Mouse (Mus musculus) limb, embryonic 10.5 days (tissue): Measurements from ENCODE around the gene Btbd2. TPM values are rescaled to one million over a fixed set of nuclear protein-coding genes. Genes with fewer than 3 reads are reported as not detected.
A peak's percentile ranks its signal among the peaks of the same experiment; 100 is the strongest.
"Not testable (repeated sequence)": the region's sequence is repeated elsewhere in the genome, so short reads cannot be mapped to it uniquely, and the experiment has no call there.

Experiments
- DNase-seq: peaks from one replicate; pipeline ENCODE4 v3.0.0-alpha.2; 2017; ENCODE audit warnings: low spot score
- H3K27ac ChIP-seq: fragments of 300-500 bp; sonication (generic); 2 replicates; pipeline ENCODE4 v1.5.1; 2016; ENCODE audit warnings: mild to moderate bottlenecking
- H3K27me3 ChIP-seq: fragments of 300-500 bp; sonication (generic); 2 replicates; pipeline ENCODE4 v1.6.1; 2016; ENCODE audit warnings: low read depth, mild to moderate bottlenecking; ENCODE audit not compliant: poor library complexity, severe bottlenecking
- H3K36me3 ChIP-seq: fragments of 300-500 bp; sonication (generic); 2 replicates; pipeline ENCODE4 v1.6.1; 2016; ENCODE audit warnings: mild to moderate bottlenecking, moderate library complexity
- H3K4me1 ChIP-seq: fragments of 300-500 bp; sonication (generic); 2 replicates; pipeline ENCODE4 v1.6.1; 2016
- H3K4me3 ChIP-seq: fragments of 300-500 bp; sonication (generic); 2 replicates; pipeline ENCODE4 v1.5.1; 2016; ENCODE audit warnings: mild to moderate bottlenecking, moderate library complexity
- H3K9me3 ChIP-seq: fragments of 300-500 bp; sonication (generic); replicated peaks from 2 replicates; pipeline ENCODE4 v1.6.1; 2016; ENCODE audit warnings: mild to moderate bottlenecking
- WGBS: fragments of 180-500 bp; shearing (Covaris S2); methylation state at CpG from one replicate; pipeline ENCODE4 v1.1.7; 2016; 5-methylcytosine and 5-hydroxymethylcytosine counted together
- polyA plus RNA-seq: library from polyadenylated mRNA; unstranded; fragments of >200 nt; fragmentation: Nextera tagmentation; extraction: Ambion mirVana; gene quantifications from 2 replicates; pipeline ENCODE4 v1.2.1, GENCODE M21; 2016

Btbd2 gene
- polyA plus RNA-seq, 1 experiment from 2014 or later = 98.6 TPM

DNA sequence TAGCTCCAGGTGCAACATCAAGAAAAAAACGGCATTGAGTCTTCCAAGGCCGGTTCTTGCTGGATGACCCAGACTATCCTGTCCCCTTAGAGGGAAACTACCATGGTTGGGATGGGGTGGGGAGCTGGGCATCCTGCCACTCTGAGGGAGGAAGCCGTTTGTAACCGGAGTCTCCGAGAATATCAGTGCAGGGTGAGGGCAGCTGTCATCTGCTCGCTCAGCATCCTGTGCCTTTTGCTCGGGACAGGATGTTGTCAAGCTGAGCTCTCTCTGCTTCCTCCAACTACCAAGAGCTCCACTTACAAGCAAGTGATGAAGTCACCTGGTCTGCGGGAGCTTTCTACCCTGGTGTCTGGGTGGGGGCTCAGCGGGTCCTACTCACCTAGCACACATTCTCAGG is 38.7 kb downstream of the Btbd2 start:
- peaks cover 14% of the 10 kb centered on the region for H3K4me1 ChIP-seq
- H3K9me3 ChIP-seq = no peaks in the 10 kb centered on the region
- H3K36me3 ChIP-seq = peaks cover 33% of the 10 kb centered on the region
- no peak overlapping the region for H3K27ac ChIP-seq
- no peak overlapping the region for H3K4me3 ChIP-seq
- no peak for DNase-seq
- WGBS = 79% methylated on average over 9 of the region's 9 CpGs
- H3K27me3 ChIP-seq = no peaks in the 10 kb centered on the region

DNA sequence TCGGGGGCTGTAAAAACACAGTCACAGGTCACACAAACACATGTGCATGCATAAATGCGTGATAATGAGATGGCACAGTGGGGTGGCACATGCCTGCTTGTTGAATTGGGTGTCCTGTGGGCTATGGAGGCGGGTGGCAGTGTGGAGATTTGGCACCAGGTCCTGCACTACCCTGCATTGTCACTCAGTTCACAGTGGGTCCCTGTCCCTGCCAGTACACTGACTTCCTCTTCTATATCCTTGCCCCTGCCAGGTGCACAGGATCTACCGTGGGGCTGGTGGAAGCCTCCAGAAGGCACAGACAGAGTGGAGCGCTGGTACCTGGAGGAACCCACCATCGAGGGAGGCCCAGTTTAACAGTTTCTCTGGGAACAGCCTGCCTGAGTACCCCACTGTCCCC is 42.5 kb downstream of the Btbd2 start:
- DNase-seq = no peak
- WGBS = 89% methylated on average over 6 of the region's 6 CpGs
- H3K36me3 ChIP-seq = peaks cover 70% of the 10 kb centered on the region
- H3K4me1 ChIP-seq = 0 out of 2 replicates have a peak, but pooled peaks cover 4% of the 10 kb centered on the region
- no peak overlapping the region for H3K27ac ChIP-seq
- no peak overlapping the region for H3K4me3 ChIP-seq
- H3K9me3 ChIP-seq = no peaks in the 10 kb centered on the region
- H3K27me3 ChIP-seq = no peaks in the 10 kb centered on the region

DNA sequence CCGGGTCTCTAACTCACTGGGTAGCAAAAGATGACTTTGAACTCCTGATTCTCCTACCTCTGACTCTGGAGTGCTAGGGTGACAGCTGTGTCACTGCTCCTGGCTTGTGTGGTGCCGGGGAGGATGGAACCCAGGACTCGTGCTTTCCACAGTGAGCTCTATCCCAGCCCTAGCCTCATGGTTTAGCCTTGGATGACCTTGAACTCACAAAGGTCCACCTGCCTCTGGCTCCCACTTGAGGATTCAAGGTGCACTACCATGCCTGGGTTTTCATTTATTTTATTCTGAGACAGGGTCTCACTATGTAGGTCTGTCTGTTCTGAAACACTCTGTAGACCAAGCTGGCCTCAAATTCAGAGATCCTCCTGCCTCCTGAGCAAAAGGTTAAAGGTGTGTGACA is 43.0 kb downstream of the Btbd2 start:
- H3K27me3 ChIP-seq = no peaks in the 10 kb centered on the region
- no peak for DNase-seq
- H3K9me3 ChIP-seq = no peaks in the 10 kb centered on the region
- H3K4me1 ChIP-seq = 0 out of 2 replicates have a peak, but pooled peaks cover 4% of the 10 kb centered on the region
- H3K36me3 ChIP-seq = peaks cover 75% of the 10 kb centered on the region
- WGBS = 87% methylated on average over 3 of the region's 3 CpGs
- H3K27ac ChIP-seq = no peak overlapping the region
- H3K4me3 ChIP-seq = no peak overlapping the region

DNA sequence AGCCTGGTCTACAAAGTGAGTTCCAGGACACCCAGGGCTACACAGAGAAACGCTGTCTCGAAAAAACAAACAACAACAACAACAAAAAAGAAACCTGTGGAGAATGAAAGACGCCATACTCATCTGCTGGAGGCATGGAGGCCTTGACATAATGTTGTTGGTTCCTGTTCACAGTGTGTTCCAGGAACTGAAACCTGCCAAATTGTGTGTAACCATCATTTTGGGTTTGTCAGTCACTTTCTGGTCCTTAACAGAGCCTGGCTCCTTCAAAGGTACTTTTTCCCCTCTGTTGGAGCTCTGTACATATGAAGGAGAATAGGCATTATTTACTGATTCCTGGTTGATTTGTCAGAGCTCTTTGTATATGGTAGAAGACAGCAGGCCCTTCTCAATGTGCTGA is 45.0 kb downstream of the Btbd2 start:
- Histone ChIP-seq H3K27me3 (no peaks in the 10 kb centered on the region), H3K9me3 (no peaks in the 10 kb centered on the region), H3K27ac (no peak overlapping the region), H3K4me3 (no peak overlapping the region), H3K36me3 (peaks cover 94% of the 10 kb centered on the region), H3K4me1 (0 out of 2 replicates have a peak, but pooled peaks cover 4% of the 10 kb centered on the region)
- 90% methylated on average over 3 of the region's 3 CpGs for WGBS
- no peak for DNase-seq

DNA sequence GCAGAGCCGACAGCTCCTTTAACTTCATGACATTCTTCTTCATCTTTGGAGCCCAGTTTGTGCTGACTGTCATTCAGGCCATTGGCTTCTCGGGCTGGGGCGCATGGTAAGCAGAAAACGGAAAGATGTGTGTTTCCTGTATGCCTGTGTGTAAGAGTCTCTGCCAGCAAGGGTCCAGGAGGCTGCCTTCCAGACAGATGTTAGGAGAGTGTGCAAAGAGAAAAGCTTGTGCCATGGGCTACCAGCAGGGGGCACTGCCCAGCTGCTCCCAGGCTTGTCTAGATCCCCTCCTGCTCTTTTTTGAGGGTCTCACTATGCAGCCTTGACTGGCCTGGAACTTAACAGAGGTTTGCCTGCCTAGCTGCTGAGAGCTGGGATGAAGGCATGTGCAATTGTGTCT is 45.8 kb downstream of the Btbd2 start:
- peaks cover 97% of the 10 kb centered on the region for H3K36me3 ChIP-seq

DNA sequence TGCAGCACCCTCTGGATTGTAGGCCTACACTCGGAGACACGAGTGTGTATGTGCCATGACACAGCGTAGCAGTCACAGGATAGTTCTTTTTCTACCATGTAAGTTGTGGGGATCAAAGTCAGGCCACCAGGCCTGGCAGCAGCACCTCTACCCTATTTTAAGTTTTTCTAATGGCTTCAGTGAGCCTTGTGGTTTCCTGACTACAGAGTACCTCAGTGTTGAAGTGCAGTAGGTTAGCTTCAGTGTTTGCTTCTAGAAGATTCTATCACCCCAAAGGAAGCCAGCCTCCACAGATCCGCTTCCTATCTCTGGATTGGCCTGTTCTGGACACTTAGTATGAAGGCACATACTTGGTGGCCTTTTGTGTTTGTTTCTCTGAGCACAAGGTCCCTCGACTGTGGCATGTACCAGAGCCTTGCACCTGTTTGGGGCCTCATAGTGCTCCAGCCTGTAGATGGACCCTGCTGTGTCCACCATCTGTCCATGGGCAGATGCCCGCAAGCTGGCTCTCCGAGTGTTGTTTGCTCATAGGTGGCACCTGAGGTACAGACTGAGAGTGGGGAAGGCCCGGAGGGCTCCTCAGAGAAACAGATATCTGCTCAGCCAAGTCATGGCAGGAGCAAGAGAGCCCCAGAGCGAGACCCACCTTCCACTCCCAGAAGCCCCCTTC is 46.6 kb downstream of the Btbd2 start:
- Histone ChIP-seq H3K4me1 (0 out of 2 replicates have a peak, but pooled peaks cover 4% of the 10 kb centered on the region), H3K27me3 (no peaks in the 10 kb centered on the region), H3K36me3 (peaks cover 94% of the 10 kb centered on the region), H3K27ac (no peak overlapping the region), H3K9me3 (no peaks in the 10 kb centered on the region), H3K4me3 (no peak overlapping the region)
- 94% methylated on average over 9 of the region's 9 CpGs for WGBS
- DNase-seq = no peak

More for the DNA sequence above, 45.8 kb downstream of the Btbd2 start:
- Histone ChIP-seq H3K27ac (no peak overlapping the region), H3K4me3 (0 out of 2 replicates have a peak overlapping the region, but pooled peaks have one; percentile 4), H3K27me3 (no peaks in the 10 kb centered on the region), H3K4me1 (0 out of 2 replicates have a peak, but pooled peaks cover 4% of the 10 kb centered on the region), H3K9me3 (no peaks in the 10 kb centered on the region)
- peak; percentile 75 for DNase-seq
- WGBS = 84% methylated on average over 4 of the region's 4 CpGs

DNA sequence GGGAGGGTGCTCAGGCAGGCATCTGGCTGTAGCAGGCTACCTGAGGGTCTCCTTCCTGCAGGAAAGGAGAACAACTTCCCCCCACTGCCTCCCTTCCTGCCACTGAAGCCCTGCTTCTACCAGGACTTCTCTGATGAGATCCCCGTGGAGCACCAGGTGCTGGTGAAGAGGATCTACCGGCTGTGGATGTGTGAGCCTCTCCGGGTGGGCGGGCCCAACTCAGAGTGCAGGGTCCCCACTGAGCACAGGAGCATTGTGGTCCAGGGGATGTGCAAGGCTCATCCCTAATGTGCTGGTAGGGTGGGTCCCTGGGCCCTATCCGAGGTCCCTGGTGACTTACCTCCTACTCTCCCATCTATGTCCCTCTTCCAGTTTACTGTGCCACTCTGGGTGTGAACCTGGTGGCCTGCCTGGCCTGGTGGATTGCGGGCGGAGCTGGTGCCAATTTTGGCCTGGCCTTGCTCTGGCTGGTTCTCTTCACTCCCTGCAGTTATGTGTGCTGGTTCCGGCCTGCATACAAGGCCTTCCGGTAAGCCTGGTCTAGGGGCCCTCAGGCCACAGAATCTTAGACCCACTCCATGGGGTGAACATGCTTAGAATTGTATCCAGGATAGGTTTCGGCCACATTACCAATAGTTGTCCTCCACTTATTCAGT is 47.5 kb downstream of the Btbd2 start:
- Histone ChIP-seq H3K4me1 (0 out of 2 replicates have a peak, but pooled peaks cover 11% of the 10 kb centered on the region), H3K36me3 (peaks cover 86% of the 10 kb centered on the region), H3K27ac (no peak overlapping the region), H3K27me3 (no peaks in the 10 kb centered on the region), H3K4me3 (no peak overlapping the region), H3K9me3 (no peaks in the 10 kb centered on the region)
- no peak for DNase-seq
- WGBS = 93% methylated on average over 10 of the region's 10 CpGs

DNA sequence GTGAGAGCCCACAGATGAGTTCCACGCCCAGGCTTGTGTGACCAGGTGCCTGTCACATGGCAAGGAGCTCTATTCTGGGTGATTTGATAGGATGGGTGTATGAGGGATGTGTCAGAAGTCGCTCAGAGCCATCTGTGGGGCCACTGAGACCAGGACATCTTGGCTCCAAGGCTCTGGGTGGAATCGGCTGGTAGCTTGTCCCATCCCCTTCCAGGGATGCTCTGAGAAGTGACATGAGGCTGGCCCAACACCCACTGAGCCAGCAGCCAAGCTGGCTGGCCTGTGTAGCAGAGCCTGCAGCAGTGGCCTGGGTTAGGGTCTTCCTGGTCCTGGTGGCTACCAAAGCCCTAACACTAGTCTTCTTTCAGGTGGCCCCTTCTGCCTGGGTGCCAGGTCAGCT is 48.4 kb downstream of the Btbd2 start:
- DNase-seq = no peak
- Histone ChIP-seq H3K36me3 (peaks cover 78% of the 10 kb centered on the region), H3K4me1 (peaks cover 20% of the 10 kb centered on the region), H3K27ac (no peak overlapping the region), H3K27me3 (no peaks in the 10 kb centered on the region), H3K4me3 (no peak overlapping the region), H3K9me3 (no peaks in the 10 kb centered on the region)
- 81% methylated on average over 3 of the region's 3 CpGs for WGBS

DNA sequence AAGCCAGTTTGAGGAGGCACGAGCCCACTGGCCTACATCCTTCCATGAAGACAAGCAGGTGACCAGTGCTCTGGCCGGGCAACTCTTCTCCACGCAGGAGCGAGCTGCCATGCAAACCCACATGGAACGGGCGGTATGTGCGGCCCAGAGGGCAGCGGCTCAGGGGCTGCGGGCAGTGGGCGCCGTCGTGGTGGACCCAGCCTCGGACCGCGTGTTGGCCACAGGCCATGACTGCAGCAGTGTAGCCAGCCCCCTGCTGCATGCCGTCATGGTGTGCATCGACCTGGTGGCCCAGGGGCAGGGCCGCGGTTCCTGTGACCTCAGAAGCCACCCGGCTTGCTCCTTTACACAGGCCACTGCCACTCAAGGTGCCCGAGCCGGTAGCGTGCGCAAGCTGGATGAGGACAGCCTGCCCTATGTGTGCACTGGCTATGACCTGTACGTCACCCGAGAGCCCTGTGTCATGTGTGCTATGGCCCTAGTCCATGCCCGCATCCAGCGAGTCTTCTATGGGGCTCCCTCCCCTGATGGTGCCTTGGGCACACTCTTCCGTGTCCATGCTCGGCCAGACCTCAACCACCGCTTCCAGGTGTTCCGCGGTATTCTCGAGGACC is 50.0 kb downstream of the Btbd2 start:
- H3K36me3 ChIP-seq = peaks cover 64% of the 10 kb centered on the region
- 95% methylated on average over 34 of the region's 34 CpGs for WGBS
- H3K27me3 ChIP-seq = no peaks in the 10 kb centered on the region
- no peak overlapping the region for H3K27ac ChIP-seq
- no peak for DNase-seq
- no peak overlapping the region for H3K4me3 ChIP-seq
- peaks cover 30% of the 10 kb centered on the region for H3K4me1 ChIP-seq
- H3K9me3 ChIP-seq = no peaks in the 10 kb centered on the region

DNA sequence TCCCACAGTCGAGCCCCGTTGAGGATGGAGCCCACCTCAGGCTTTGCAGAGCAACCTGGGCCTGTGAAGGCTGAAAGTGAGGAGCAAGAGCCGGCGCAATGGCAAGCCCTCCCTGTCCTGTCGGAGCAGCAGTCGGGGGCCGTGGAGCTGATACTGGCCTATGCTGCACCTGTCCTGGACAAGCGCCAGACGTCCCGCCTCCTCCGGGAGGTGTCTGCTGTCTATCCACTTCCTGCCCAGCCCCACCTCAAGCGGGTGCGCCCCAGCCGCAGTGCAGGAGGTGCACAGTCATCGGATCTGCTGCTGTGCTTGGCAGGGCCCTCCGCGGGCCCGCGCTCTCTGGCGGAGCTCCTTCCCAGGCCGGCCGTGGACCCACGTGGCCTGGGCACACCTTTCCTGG is 50.6 kb downstream of the Btbd2 start:
- Histone ChIP-seq H3K36me3 (peaks cover 58% of the 10 kb centered on the region), H3K27me3 (no peaks in the 10 kb centered on the region), H3K9me3 (no peaks in the 10 kb centered on the region), H3K27ac (no peak overlapping the region), H3K4me3 (0 out of 2 replicates have a peak overlapping the region, but pooled peaks have one; percentile 5), H3K4me1 (peaks cover 30% of the 10 kb centered on the region)
- no peak for DNase-seq
- 94% methylated on average over 23 of the region's 23 CpGs for WGBS

DNA sequence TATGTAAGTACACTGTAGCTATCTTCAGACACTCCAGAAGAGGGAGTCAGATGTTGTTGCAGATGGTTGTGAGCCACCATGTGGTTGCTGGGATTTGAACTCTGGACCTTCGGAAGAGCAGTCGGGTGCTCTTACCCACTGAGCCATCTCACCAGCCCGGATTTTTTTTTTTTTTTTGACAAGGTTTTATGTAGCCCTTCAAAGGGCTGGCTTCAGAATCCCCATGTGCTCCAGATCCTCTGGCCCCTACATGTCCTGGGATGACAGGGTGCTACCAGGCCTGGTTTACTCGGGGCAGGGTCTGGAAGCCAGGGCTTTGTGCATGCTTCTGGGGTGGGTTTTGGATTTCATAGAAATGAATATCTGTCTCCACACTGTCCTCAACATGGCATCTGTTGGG is 51.1 kb downstream of the Btbd2 start, which contains the start of gene Gm49322:
Gene Gm49322 (plus strand): TSS at position 301 of the 400 bp plus-strand sequence.
- WGBS = 91% methylated on average over 4 of the region's 4 CpGs
- DNase-seq, H3K27ac ChIP-seq, H3K9me3 ChIP-seq, H3K27me3 ChIP-seq: not testable (repeated sequence)
- H3K4me3 ChIP-seq = 0 out of 2 replicates have a peak within 1 kb of the TSS, but pooled peaks have one; percentile 5
- peaks cover 28% of the 10 kb centered on the region for H3K4me1 ChIP-seq
- peaks cover 52% of the 10 kb centered on the region for H3K36me3 ChIP-seq

DNA sequence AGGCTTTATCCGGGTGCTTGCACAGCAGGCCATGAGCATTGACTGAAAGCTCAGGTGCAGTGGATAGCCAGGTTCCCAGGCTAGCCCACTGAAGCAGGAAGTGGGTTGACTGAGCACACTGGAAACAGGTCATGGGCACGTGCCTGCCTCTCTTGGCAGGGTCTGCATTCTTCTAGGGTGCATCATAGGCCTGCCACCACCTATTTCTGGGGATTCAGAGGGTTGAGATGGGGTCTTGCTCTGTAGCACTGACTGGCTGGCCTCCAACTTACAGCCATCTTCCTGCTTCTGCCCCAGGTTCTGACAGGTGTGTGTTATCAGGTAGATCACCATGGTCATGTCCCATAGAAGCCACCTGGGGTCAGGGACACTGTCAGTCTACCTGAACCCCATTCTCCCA is 51.9 kb downstream of the Btbd2 start:
- H3K27ac ChIP-seq = no peak overlapping the region
- peaks cover 45% of the 10 kb centered on the region for H3K36me3 ChIP-seq
- WGBS = 83% methylated on average over 2 of the region's 2 CpGs
- peaks cover 26% of the 10 kb centered on the region for H3K4me1 ChIP-seq
- DNase-seq = no peak
- no peak overlapping the region for H3K4me3 ChIP-seq
- H3K27me3 ChIP-seq = no peaks in the 10 kb centered on the region
- no peaks in the 10 kb centered on the region for H3K9me3 ChIP-seq

DNA sequence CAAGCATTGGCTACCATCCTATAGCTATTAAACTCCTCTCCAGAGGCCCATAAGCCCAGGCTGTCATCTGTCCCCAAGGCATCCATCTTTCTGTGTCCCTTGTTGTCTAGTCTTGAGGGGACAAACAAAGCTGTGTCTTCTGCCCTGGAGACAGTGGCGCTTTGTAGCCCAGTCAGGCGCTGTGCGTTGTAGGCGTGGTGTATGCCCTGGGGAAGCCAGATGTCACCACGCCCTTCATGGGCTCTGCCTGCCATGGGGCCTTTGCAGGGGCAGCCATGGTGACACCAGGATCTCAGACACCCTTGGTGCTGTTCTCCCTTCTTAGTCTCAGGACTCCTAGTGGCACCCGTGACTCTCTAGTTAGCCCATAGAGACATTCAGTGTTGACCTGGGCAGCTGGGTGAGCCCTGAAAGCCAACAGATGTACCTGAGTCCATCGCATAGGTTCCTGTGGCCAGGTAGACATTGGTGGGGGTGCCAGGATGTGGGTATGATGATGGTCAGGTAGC is 52.8 kb downstream of the Btbd2 start:
- no peak for DNase-seq
- Histone ChIP-seq H3K27me3 (no peaks in the 10 kb centered on the region), H3K4me3 (peak overlapping the region; percentile 83), H3K27ac (0 out of 2 replicates have a peak overlapping the region, but pooled peaks have one; percentile 89), H3K36me3 (peaks cover 36% of the 10 kb centered on the region), H3K4me1 (peaks cover 26% of the 10 kb centered on the region), H3K9me3 (no peaks in the 10 kb centered on the region)
- WGBS = 95% methylated on average over 7 of the region's 7 CpGs
